Mouse (Mus musculus): ENCODE results near the gene Thrb. TPM values are rescaled to one million over a fixed set of nuclear protein-coding genes. Genes with fewer than 3 reads are reported as not detected.
A peak's percentile ranks its signal among the peaks of the same experiment; 100 is the strongest.

Gene Thrb
- total RNA-seq, 2 experiments from 2014 or later = 0.62 to 0.74 TPM

DNA sequence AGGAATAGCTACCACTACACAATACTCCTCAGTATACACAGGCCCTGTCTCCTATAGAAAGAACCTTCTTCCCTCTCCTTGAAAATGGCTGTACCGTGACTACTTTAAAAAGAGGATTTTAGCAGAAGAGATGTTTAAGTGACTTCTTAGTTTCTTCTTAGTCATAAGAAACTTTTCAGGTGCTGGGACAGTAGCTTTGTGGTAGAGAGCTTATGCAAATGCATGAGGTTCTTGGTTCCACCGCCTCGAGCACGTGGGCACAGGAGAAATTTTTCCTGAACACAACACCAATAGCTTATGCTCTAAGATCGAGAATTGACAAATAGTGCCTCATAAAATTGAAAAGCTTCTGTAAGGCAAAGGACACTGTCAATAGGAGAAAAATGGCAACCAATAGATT is 356.5 kb downstream of the Thrb start:
- no peak for ATAC-seq (replicated peaks; ENCODE audit: poor library complexity)

GRCm38 (mm10) chr14:18020128-18020527 is 360.1 kb downstream of the Thrb start:
- ATAC-seq (replicated peaks; ENCODE audit: poor library complexity) = peak; percentile 20

DNA sequence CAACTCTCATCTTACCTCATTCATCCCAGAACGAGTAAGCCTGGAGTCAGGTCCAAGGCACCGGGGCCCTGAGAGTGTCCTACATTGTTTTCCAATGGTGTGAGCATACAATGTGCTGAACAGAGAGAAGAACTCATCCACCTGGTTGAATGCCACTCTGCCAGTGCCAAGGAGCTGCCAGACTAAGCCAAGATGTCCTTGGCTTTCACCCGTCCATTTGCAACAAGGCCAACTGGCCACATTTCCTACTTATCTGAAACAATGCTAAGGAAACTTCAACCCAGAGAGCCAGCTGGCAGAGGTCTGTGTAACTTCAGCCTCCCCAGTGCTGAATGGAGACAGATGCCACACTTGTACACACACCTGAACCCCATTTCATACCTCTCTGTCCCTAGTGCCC is 360.6 kb downstream of the Thrb start:
- no peak for ATAC-seq (replicated peaks; ENCODE audit: poor library complexity)

DNA sequence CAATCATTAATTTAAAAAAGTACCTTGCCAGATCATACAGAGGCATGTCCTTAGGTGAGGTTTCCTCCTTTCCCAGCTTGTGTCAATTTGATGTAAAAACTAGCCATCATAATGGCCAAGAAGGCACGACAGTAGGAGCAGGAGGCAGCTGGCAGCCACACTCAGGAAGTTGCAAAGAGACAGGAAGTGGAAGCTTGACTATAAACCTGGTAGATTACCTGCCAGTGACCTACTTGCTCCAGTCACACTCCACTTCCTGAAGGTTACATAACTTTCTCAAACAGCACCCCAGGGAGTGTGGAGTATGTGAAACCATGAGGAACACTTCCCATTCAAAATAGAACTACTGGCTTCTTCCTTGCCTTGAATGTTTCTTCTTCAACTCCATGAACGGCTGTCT is 361.7 kb downstream of the Thrb start:
- ATAC-seq (replicated peaks; ENCODE audit: poor library complexity) = peak; percentile 70

GRCm38 (mm10) chr14:18022351-18022750 is 362.3 kb downstream of the Thrb start:
- peak; percentile 76 for ATAC-seq (replicated peaks; ENCODE audit: poor library complexity)

GRCm38 (mm10) chr14:18027867-18028266 is 367.8 kb downstream of the Thrb start:
- ATAC-seq (replicated peaks; ENCODE audit: poor library complexity) = no peak

DNA sequence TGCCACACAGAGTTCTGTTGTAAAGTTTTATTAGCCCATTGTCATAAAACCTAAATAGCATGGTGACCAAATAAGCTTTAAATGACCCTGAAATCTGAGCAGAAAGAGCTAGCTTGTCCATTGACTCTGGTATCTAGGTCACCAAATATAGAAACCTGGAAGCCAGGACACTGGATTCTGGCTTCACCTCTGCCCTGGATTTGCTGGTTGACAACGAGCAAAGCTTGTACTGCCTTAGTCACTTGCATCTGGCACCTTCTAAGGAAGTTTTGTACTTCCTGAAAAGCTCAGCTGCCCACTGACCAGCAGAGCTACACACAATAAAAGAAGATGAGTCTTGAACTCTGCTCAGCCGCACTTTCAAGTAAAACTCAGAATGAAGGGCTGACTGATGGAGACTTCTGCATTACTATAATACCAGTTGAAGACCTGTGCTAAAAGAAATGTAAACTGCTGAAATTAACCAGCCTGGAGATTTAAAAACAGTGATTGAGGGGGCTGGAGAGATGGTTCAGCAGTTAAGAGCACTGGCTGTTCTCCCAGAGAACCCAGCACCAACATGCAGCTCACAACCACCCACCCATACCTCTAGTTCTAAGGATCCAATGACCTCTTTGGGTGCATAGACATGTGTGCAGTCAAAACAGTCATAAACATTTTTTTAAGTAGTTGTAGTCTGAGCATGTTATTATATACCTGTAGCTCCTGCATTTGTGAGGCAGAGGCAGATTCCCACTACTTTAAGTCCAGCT is 369.3 kb downstream of the Thrb start:
- no peak for ATAC-seq (replicated peaks; ENCODE audit: poor library complexity)

DNA sequence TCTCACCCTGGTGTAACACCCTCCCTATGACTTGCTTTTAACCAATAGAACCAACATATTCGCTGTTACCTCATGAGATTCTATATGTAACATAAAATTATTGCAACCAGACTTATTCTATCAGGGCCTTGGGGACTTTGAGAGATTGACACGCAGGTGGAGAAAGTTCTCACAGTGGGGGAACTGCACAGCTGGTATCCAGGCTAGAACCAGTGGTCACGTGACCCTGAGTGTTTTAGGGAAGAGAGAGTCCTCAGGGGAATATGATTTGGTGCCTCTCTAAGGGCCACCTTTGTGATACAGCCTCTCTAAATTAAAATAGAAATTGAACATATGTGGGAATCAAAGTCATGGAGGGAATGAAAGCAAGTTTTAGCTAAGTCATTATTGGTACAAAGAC is 371.9 kb downstream of the Thrb start:
- no peak for ATAC-seq (replicated peaks; ENCODE audit: poor library complexity)

DNA sequence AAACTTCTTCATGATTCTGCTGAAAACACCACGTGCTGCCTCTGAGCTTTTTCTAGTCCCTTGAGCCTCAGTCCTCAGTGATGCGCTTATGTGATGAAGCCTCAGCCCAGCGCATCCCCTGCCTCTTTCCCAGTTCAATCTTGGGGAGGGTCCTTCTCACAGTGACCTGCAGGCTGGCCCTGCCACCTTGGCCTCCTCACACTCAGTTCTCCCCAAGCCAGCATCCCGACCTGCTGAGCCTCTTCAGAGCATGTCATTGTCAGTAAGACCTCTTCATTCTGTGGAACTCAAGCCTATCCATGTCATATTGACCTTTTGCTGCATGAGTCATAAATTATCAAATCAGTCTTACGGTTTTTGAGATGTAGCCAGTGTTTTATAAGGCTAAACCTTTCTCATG is 376.5 kb downstream of the Thrb start:
- no peak for ATAC-seq (replicated peaks; ENCODE audit: poor library complexity)

DNA sequence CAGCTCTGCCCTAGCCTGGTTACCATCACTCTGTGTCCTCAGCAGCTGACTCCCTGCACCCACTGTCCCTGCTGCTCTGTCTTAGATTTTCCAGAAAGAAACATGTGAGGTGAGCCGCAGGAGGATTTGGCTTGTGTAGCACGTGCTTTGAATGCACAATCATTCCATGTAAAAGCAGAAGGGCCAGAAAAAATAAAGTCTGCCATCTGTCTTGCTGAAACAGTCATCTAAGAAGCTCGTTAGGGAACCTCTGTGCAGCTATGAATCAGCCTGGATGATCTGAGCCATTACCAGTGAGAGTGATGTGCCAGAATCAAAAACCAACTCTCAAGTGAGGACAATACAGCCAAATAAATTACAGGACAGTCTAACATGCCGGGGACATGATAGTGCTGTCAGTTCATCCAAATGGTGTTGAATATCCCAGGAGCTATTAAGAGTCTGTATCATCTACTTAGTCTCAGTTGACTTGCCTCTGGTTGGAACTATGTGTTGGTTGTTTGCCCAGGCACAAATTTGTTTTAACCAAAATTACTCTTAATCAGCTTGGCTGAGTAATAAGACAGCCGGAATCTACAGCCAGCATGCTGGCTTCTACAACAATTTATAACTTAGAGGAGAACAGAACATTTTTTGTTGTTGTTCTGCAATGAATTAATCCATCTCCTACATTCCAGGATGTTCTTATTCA is 402.2 kb downstream of the Thrb start:
- no peak for ATAC-seq (replicated peaks; ENCODE audit: poor library complexity)

All from megakaryocyte progenitor cell, adult 5-6 weeks (primary cell).